ENCODE assay signal across 7 mouse cellular contexts in genomic region chr19:28677045-28677727, GRCm38 (mm10). TPM values are rescaled to one million over a fixed set of nuclear protein-coding genes. Genes with fewer than 3 reads are reported as not detected.
DNase-seq lines count a peak whose midpoint lies in the region; ATAC-seq and TF ChIP-seq lines count a peak whose summit lies in the region.

No protein-coding gene starts in this region.

- H3ac ChIP-seq in C2C12 (ENCODE audit: control insufficient read depth, insufficient read length, low read depth): no peak overlapping the region

- 30% methylated on average over 8 of the region's 8 CpGs for WGBS in forebrain, embryonic 15.5 days
- WGBS in kidney, embryonic 16.5 days: 35% methylated on average over 8 of the region's 8 CpGs
- 24% methylated on average over 8 of the region's 8 CpGs for WGBS in midbrain, embryonic 13.5 days

- peaks cover 27% of the 10 kb centered on the region for H3K4me1 ChIP-seq in forebrain, embryonic 15.5 days
- peaks cover 17% of the 10 kb centered on the region for H3K4me1 ChIP-seq in kidney, embryonic 16.5 days (ENCODE audit: insufficient read depth, low read length)
- peaks cover 33% of the 10 kb centered on the region for H3K4me1 ChIP-seq in midbrain, embryonic 13.5 days (replicated peaks)

- ATAC-seq in forebrain, embryonic 15.5 days (replicated peaks): no peak
- ATAC-seq in kidney, embryonic 16.5 days (ENCODE audit: low FRiP score, low TSS enrichment): no peak
- no peak for ATAC-seq in midbrain, embryonic 13.5 days

- peak overlapping the region; percentile 98 for H3K4me2 ChIP-seq in forebrain, embryonic 15.5 days (replicated peaks)
- peak overlapping the region; percentile 99 for H3K4me2 ChIP-seq in kidney, embryonic 16.5 days (replicated peaks; ENCODE audit: low read depth, low read length)
- H3K4me2 ChIP-seq in midbrain, embryonic 13.5 days (replicated peaks): peak overlapping the region; percentile 98

- no peak overlapping the region for H3K27ac ChIP-seq in forebrain, embryonic 15.5 days (replicated peaks)
- H3K27ac ChIP-seq in kidney, embryonic 16.5 days (ENCODE audit: low read length): no peak overlapping the region
- no peak overlapping the region for H3K27ac ChIP-seq in midbrain, embryonic 13.5 days

- peak overlapping the region; percentile 2 for H3K4me3 ChIP-seq in C2C12 (ENCODE audit: insufficient read depth, poor library complexity, severe bottlenecking)
- H3K4me3 ChIP-seq in forebrain, embryonic 15.5 days: peak overlapping the region; percentile 46
- H3K4me3 ChIP-seq in kidney, embryonic 16.5 days (ENCODE audit: low read length): peak overlapping the region; percentile 84
- H3K4me3 ChIP-seq in midbrain, embryonic 13.5 days (replicated peaks): peak overlapping the region; percentile 58; the same call in 1 of the 2 replicates

- TF ChIP-seq CTCF in C2C12 (IDR thresholded peaks at IDR 0.05; ENCODE audit: control insufficient read depth, insufficient read depth, insufficient read length): no peak

- peaks cover 69% of the 10 kb centered on the region for H3K79me2 ChIP-seq in C2C12 (ENCODE audit: control insufficient read depth, insufficient read depth)

- H3K9me3 ChIP-seq in forebrain, embryonic 15.5 days: no peaks in the 10 kb centered on the region
- H3K9me3 ChIP-seq in kidney, embryonic 16.5 days (ENCODE audit: low read length): no peaks in the 10 kb centered on the region
- no peaks in the 10 kb centered on the region for H3K9me3 ChIP-seq in midbrain, embryonic 13.5 days

- peak; percentile 91 for DNase-seq in NIH3T3 (ENCODE audit: low read depth)
- DNase-seq in B cell, adult 2 months: no peak
- DNase-seq in cerebellum, adult 18-20 months: no peak

- no peaks in the 10 kb centered on the region for H3K27me3 ChIP-seq in C2C12 (ENCODE audit: control insufficient read depth, insufficient read depth, insufficient read length)
- H3K27me3 ChIP-seq in forebrain, embryonic 15.5 days: peaks cover 23% of the 10 kb centered on the region; the same call in 1 of the 2 replicates
- 0 out of 2 replicates have a peak, but pooled peaks cover 6% of the 10 kb centered on the region for H3K27me3 ChIP-seq in kidney, embryonic 16.5 days (ENCODE audit: insufficient read depth, low read length)
- peaks cover 59% of the 10 kb centered on the region for H3K27me3 ChIP-seq in midbrain, embryonic 13.5 days

- no peaks in the 10 kb centered on the region for H3K36me3 ChIP-seq in C2C12 (ENCODE audit: control insufficient read depth, insufficient read depth)
- H3K36me3 ChIP-seq in forebrain, embryonic 15.5 days: no peaks in the 10 kb centered on the region
- H3K36me3 ChIP-seq in kidney, embryonic 16.5 days (ENCODE audit: insufficient read depth, low read length): no peaks in the 10 kb centered on the region
- H3K36me3 ChIP-seq in midbrain, embryonic 13.5 days: no peaks in the 10 kb centered on the region

- peaks cover 36% of the 10 kb centered on the region for H3K79me3 ChIP-seq in C2C12 (ENCODE audit: low read depth)

- no peak overlapping the region for H3K9ac ChIP-seq in forebrain, embryonic 15.5 days (replicated peaks)
- no peak overlapping the region for H3K9ac ChIP-seq in kidney, embryonic 16.5 days (replicated peaks; ENCODE audit: low read length)
- no peak overlapping the region for H3K9ac ChIP-seq in midbrain, embryonic 13.5 days (replicated peaks)

TF ChIP-seq in C2C12, 6 proteins besides CTCF, POLR2A, EP300 and RAD21:
- TF ChIP-seq MAX (IDR thresholded peaks at IDR 0.05) (no peak), MYOD1 (IDR thresholded peaks at IDR 0.05; ENCODE audit: control insufficient read depth, insufficient read length, low read depth) (no peak), FOSL1 (IDR thresholded peaks at IDR 0.05; ENCODE audit: insufficient read depth, low read length, poor library complexity, severe bottlenecking) (no peak), MYOG (IDR thresholded peaks at IDR 0.05; ENCODE audit: control insufficient read depth, extremely low read depth, insufficient read length) (no peak)

RNA-seq across cellular contexts. Expression of gene Glis3, which starts 2.7 kb away (rescaled TPM):
- polyA plus RNA-seq in C2C12 (2012; fragmentation: generic; extraction: Trizol): 2.9 TPM
- polyA plus RNA-seq in forebrain, embryonic 15.5 days (2015; fragmentation: Nextera tagmentation; extraction: Ambion mirVana): 0.77 and 1.2 TPM in 2 replicates
- polyA plus RNA-seq in kidney, embryonic 16.5 days (2015; fragmentation: Nextera tagmentation; extraction: Ambion mirVana): 9.0 and 10.1 TPM in 2 replicates
- polyA plus RNA-seq in midbrain, embryonic 13.5 days (2015; fragmentation: Nextera tagmentation; extraction: Ambion mirVana): 2.2 and 2.9 TPM in 2 replicates

Comparison
In these comparisons a context has a peak if more than half of its experiments do, and no peak if none do; other contexts are left out.
1. H3K4me3 ChIP-seq: peak in every context shown above with its lines; median percentile 84 in kidney, embryonic 16.5 days; 58 in midbrain, embryonic 13.5 days; 46 in forebrain, embryonic 15.5 days; 2 in C2C12.